Mouse (Mus musculus): ENCODE data around the gene Fam155a. TPM values are rescaled to one million over a fixed set of nuclear protein-coding genes. Genes with fewer than 3 reads are reported as not detected.

Fam155a gene
- polyA plus RNA-seq, 1 experiment from 2014 or later: 6.6 TPM

GRCm38 (mm10) chr8:9342998-9343397, 428.0 kb downstream of the Fam155a start:
- Histone ChIP-seq H3K9me3 (ENCODE audit: control insufficient read depth, low read length) (no peaks in the 10 kb centered on the region), H3K36me3 (ENCODE audit: control insufficient read depth, insufficient read depth, low read length) (no peaks in the 10 kb centered on the region), H3K27ac (ENCODE audit: low read depth, low read length) (no peak overlapping the region), H3K4me2 (ENCODE audit: low read depth) (no peak overlapping the region), H3K27me3 (ENCODE audit: control insufficient read depth, insufficient read depth, low read length) (no peaks in the 10 kb centered on the region), H3K4me3 (ENCODE audit: low read depth, low read length) (no peak overlapping the region), H3K9ac (ENCODE audit: low read length) (no peak overlapping the region), H3K4me1 (ENCODE audit: control insufficient read depth, insufficient read depth, low read length) (no peaks in the 10 kb centered on the region)
- DNase-seq (ENCODE audit: low spot score): no peak
- ATAC-seq (ENCODE audit: insufficient read depth, low FRiP score, low TSS enrichment): no peak
- whole genome bisulfite sequencing: 83% methylated on average over 9 of the region's 9 CpGs

- WGBS: 85% methylated on average over 9 of the region's 9 CpGs
- no peak overlapping the region for H3K9ac ChIP-seq (ENCODE audit: low read length)
Observed at GRCm38 (mm10) chr8:9342593-9342992, 428.4 kb downstream of the Fam155a start.

GRCm38 (mm10) chr8:9337905-9338304, 433.1 kb downstream of the Fam155a start:
- no peak for ATAC-seq (ENCODE audit: insufficient read depth, low FRiP score, low TSS enrichment)

More at GRCm38 (mm10) chr8:9342593-9342992, 428.4 kb downstream of the Fam155a start:
- Histone ChIP-seq H3K27me3 (ENCODE audit: control insufficient read depth, insufficient read depth, low read length) (no peaks in the 10 kb centered on the region), H3K4me1 (ENCODE audit: control insufficient read depth, insufficient read depth, low read length) (no peaks in the 10 kb centered on the region), H3K4me2 (ENCODE audit: low read depth) (no peak overlapping the region), H3K4me3 (ENCODE audit: low read depth, low read length) (no peak overlapping the region), H3K9me3 (ENCODE audit: control insufficient read depth, low read length) (no peaks in the 10 kb centered on the region), H3K36me3 (ENCODE audit: control insufficient read depth, insufficient read depth, low read length) (no peaks in the 10 kb centered on the region), H3K27ac (ENCODE audit: low read depth, low read length) (no peak overlapping the region)
- no peak for ATAC-seq (ENCODE audit: insufficient read depth, low FRiP score, low TSS enrichment)
- DNase-seq (ENCODE audit: low spot score): no peak

DNA sequence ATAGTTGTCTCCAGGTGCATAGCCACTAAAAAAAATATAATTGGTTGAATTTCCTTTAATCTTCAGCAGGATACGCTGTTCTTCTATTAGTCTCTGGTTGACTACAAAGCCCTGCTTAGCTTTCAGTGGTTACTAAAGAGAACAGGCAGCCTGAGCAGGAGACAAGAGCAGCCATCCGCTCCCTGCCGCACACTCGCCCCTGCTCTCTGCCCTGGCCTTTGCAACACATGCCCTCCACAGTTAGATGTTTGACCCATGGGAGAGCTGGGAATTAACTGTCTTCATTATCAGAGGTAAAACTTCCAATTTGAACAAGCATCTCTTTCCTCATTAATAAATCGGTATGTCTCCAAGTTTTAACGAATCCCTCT, 435.0 kb downstream of the Fam155a start:
- Histone ChIP-seq H3K9me3 (ENCODE audit: control insufficient read depth, low read length) (no peaks in the 10 kb centered on the region), H3K27ac (ENCODE audit: low read depth, low read length) (peak overlapping the region; percentile 20; the same call in 1 of the 2 replicates), H3K4me3 (ENCODE audit: low read depth, low read length) (no peak overlapping the region), H3K9ac (ENCODE audit: low read length) (no peak overlapping the region), H3K27me3 (ENCODE audit: control insufficient read depth, insufficient read depth, low read length) (no peaks in the 10 kb centered on the region), H3K4me2 (ENCODE audit: low read depth) (no peak overlapping the region), H3K36me3 (ENCODE audit: control insufficient read depth, insufficient read depth, low read length) (no peaks in the 10 kb centered on the region), H3K4me1 (ENCODE audit: control insufficient read depth, insufficient read depth, low read length) (no peaks in the 10 kb centered on the region)
- DNase-seq (ENCODE audit: low spot score) (no peak), ATAC-seq (ENCODE audit: insufficient read depth, low FRiP score, low TSS enrichment) (no peak)
- 71% methylated on average over 6 of the region's 6 CpGs for WGBS

More at GRCm38 (mm10) chr8:9337905-9338304, 433.1 kb downstream of the Fam155a start:
- Histone ChIP-seq H3K27me3 (ENCODE audit: control insufficient read depth, insufficient read depth, low read length) (no peaks in the 10 kb centered on the region), H3K36me3 (ENCODE audit: control insufficient read depth, insufficient read depth, low read length) (no peaks in the 10 kb centered on the region), H3K4me2 (ENCODE audit: low read depth) (no peak overlapping the region), H3K27ac (ENCODE audit: low read depth, low read length) (no peak overlapping the region), H3K9me3 (ENCODE audit: control insufficient read depth, low read length) (no peaks in the 10 kb centered on the region), H3K4me1 (ENCODE audit: control insufficient read depth, insufficient read depth, low read length) (no peaks in the 10 kb centered on the region), H3K4me3 (ENCODE audit: low read depth, low read length) (no peak overlapping the region), H3K9ac (ENCODE audit: low read length) (no peak overlapping the region)
- DNase-seq (ENCODE audit: low spot score): no peak
- 93% methylated on average over 8 of the region's 8 CpGs for WGBS

GRCm38 (mm10) chr8:9335285-9335932, 435.6 kb downstream of the Fam155a start:
- ATAC-seq (ENCODE audit: insufficient read depth, low FRiP score, low TSS enrichment): no peak
- H3K27me3 ChIP-seq (ENCODE audit: control insufficient read depth, insufficient read depth, low read length): no peaks in the 10 kb centered on the region
- peak; percentile 10 for DNase-seq (ENCODE audit: low spot score)
- no peaks in the 10 kb centered on the region for H3K4me1 ChIP-seq (ENCODE audit: control insufficient read depth, insufficient read depth, low read length)
- H3K9me3 ChIP-seq (ENCODE audit: control insufficient read depth, low read length): no peaks in the 10 kb centered on the region
- 82% methylated on average over 10 of the region's 10 CpGs for WGBS
- H3K4me2 ChIP-seq (ENCODE audit: low read depth): no peak overlapping the region
- H3K9ac ChIP-seq (ENCODE audit: low read length): no peak overlapping the region
- peak overlapping the region; percentile 56; the same call in 1 of the 2 replicates for H3K27ac ChIP-seq (ENCODE audit: low read depth, low read length)
- H3K36me3 ChIP-seq (ENCODE audit: control insufficient read depth, insufficient read depth, low read length): no peaks in the 10 kb centered on the region
- H3K4me3 ChIP-seq (ENCODE audit: low read depth, low read length): no peak overlapping the region

GRCm38 (mm10) chr8:9332766-9333165, 438.2 kb downstream of the Fam155a start:
- Histone ChIP-seq H3K4me2 (ENCODE audit: low read depth) (no peak overlapping the region), H3K4me3 (ENCODE audit: low read depth, low read length) (no peak overlapping the region), H3K9ac (ENCODE audit: low read length) (no peak overlapping the region), H3K9me3 (ENCODE audit: control insufficient read depth, low read length) (no peaks in the 10 kb centered on the region), H3K27ac (ENCODE audit: low read depth, low read length) (no peak overlapping the region), H3K4me1 (ENCODE audit: control insufficient read depth, insufficient read depth, low read length) (no peaks in the 10 kb centered on the region), H3K36me3 (ENCODE audit: control insufficient read depth, insufficient read depth, low read length) (no peaks in the 10 kb centered on the region), H3K27me3 (ENCODE audit: control insufficient read depth, insufficient read depth, low read length) (no peaks in the 10 kb centered on the region)
- WGBS: 87% methylated on average over 2 of the region's 2 CpGs
- ATAC-seq (ENCODE audit: insufficient read depth, low FRiP score, low TSS enrichment): no peak
- no peak for DNase-seq (ENCODE audit: low spot score)

- H3K9me3 ChIP-seq (ENCODE audit: control insufficient read depth, low read length): no peaks in the 10 kb centered on the region
- no peak overlapping the region for H3K27ac ChIP-seq (ENCODE audit: low read depth, low read length)
- no peaks in the 10 kb centered on the region for H3K4me1 ChIP-seq (ENCODE audit: control insufficient read depth, insufficient read depth, low read length)
- H3K36me3 ChIP-seq (ENCODE audit: control insufficient read depth, insufficient read depth, low read length): no peaks in the 10 kb centered on the region
- no peaks in the 10 kb centered on the region for H3K27me3 ChIP-seq (ENCODE audit: control insufficient read depth, insufficient read depth, low read length)
- H3K4me2 ChIP-seq (ENCODE audit: low read depth): no peak overlapping the region
- DNase-seq (ENCODE audit: low spot score) (peak; percentile 75), ATAC-seq (ENCODE audit: insufficient read depth, low FRiP score, low TSS enrichment) (no peak)
- no peak overlapping the region for H3K4me3 ChIP-seq (ENCODE audit: low read depth, low read length)
- 29% methylated on average over 8 of the region's 8 CpGs for WGBS
- no peak overlapping the region for H3K9ac ChIP-seq (ENCODE audit: low read length)
Observed at GRCm38 (mm10) chr8:9309456-9309855, 461.5 kb downstream of the Fam155a start.

DNA sequence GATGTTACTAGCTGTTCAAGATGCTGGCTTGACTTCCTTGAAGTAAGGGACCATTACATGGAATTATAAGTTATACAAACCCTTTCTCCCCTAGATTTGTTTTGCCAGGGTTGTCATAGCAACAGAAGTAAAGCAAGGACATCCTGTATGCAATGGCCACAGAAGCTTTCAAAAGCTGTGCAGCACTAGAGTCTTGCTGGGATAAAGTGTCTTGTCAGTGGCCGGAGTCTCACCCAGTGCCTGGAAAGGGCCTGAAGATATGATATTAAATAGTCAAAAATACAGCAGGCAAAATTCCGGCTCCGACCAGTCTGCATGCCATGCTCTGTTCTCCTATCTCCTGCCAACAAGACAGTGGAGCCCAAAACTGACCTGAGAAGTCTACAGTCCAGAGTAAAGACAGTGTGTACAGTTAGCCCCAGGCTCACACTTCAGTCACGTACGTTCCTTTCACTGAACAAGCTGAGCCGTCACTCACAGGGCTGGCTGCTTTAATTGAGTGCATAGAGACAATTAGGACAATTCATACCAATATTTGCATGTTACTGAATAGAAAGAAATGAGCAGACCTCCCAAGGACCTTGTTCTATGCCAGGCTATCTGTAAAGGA, 467.3 kb downstream of the Fam155a start:
- Histone ChIP-seq H3K27me3 (ENCODE audit: control insufficient read depth, insufficient read depth, low read length) (no peaks in the 10 kb centered on the region), H3K27ac (ENCODE audit: low read depth, low read length) (no peak overlapping the region), H3K9ac (ENCODE audit: low read length) (no peak overlapping the region), H3K4me1 (ENCODE audit: control insufficient read depth, insufficient read depth, low read length) (no peaks in the 10 kb centered on the region), H3K4me3 (ENCODE audit: low read depth, low read length) (no peak overlapping the region), H3K4me2 (ENCODE audit: low read depth) (no peak overlapping the region), H3K9me3 (ENCODE audit: control insufficient read depth, low read length) (no peaks in the 10 kb centered on the region), H3K36me3 (ENCODE audit: control insufficient read depth, insufficient read depth, low read length) (no peaks in the 10 kb centered on the region)
- DNase-seq (ENCODE audit: low spot score) (no peak), ATAC-seq (ENCODE audit: insufficient read depth, low FRiP score, low TSS enrichment) (no peak)
- WGBS: 76% methylated on average over 6 of the region's 6 CpGs

GRCm38 (mm10) chr8:9295046-9295445, 475.9 kb downstream of the Fam155a start:
- H3K36me3 ChIP-seq (ENCODE audit: control insufficient read depth, insufficient read depth, low read length): no peaks in the 10 kb centered on the region
- DNase-seq (ENCODE audit: low spot score) (no peak), ATAC-seq (ENCODE audit: insufficient read depth, low FRiP score, low TSS enrichment) (no peak)
- H3K4me1 ChIP-seq (ENCODE audit: control insufficient read depth, insufficient read depth, low read length): no peaks in the 10 kb centered on the region
- 90% methylated on average over 2 of the region's 2 CpGs for WGBS
- no peak overlapping the region for H3K9ac ChIP-seq (ENCODE audit: low read length)
- H3K9me3 ChIP-seq (ENCODE audit: control insufficient read depth, low read length): no peaks in the 10 kb centered on the region
- H3K4me2 ChIP-seq (ENCODE audit: low read depth): no peak overlapping the region
- H3K27me3 ChIP-seq (ENCODE audit: control insufficient read depth, insufficient read depth, low read length): no peaks in the 10 kb centered on the region
- H3K27ac ChIP-seq (ENCODE audit: low read depth, low read length): no peak overlapping the region
- no peak overlapping the region for H3K4me3 ChIP-seq (ENCODE audit: low read depth, low read length)

Measured in neural tube, embryonic 11.5 days (tissue).